Mouse (Mus musculus): ENCODE measurements around the gene Zranb1.

GRCm38 (mm10) chr7:133027930-133028329 lies 97.0 kb downstream of the Zranb1 start:
- TF ChIP-seq CTCF (IDR thresholded peaks at IDR 0.05 in 2 of 3, conservative IDR thresholded peaks at IDR 0.05 in 1 of 3; ENCODE audit: control insufficient read depth in 1 of 3, insufficient read depth in 1 of 3, low read depth in 2 of 3, low read length in 3 of 3, poor library complexity in 1 of 3, severe bottlenecking in 1 of 3), result no peak
- no peak for TF ChIP-seq TCF12 (IDR thresholded peaks at IDR 0.05; ENCODE audit: low read depth, low read length)
- no peak for TF ChIP-seq SIN3A (IDR thresholded peaks at IDR 0.05; ENCODE audit: low read length)
